Mouse (Mus musculus): ENCODE data around the gene Gm7861.
"Not testable (repeated sequence)": the region's sequence is repeated elsewhere in the genome, so short reads cannot be mapped to it uniquely, and the experiment has no call there.

The Gm7861 gene

GRCm38 (mm10) chr8:21594408-21594807, at the start of gene Gm7861:
TSS of gene Gm7861 (minus strand) at chr8:21594508.
- DNase-seq, result not testable (repeated sequence)

DNA sequence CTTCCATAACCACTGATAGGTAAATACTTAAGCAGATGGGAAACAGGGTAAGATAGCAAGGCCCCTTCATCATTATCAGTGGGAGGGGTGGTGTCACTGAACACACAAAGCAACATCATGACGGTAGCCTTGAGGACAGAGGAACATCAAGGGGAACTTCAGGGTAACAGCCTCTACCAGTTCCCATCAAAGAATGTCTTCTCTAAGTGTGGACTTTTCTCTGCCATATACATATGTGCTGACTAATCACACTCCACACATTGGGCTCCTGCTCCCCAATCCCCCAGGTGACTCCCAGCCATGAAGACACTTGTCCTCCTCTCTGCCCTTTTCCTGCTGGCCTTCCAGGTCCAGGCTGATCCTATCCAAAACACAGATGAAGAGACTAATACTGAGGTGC, 23.6 kb upstream of the Gm7861 start, which contains the start of gene Defa26:
TSS of gene Defa26 (plus strand) at position 301 of the 400 bp plus-strand sequence.
- not testable (repeated sequence) for DNase-seq

GRCm38 (mm10) chr8:21582706-21583105, 11.6 kb downstream of the Gm7861 start, which contains the start of gene Defa28:
TSS of gene Defa28 (plus strand) at chr8:21583006.
- DNase-seq, result not testable (repeated sequence)

DNA sequence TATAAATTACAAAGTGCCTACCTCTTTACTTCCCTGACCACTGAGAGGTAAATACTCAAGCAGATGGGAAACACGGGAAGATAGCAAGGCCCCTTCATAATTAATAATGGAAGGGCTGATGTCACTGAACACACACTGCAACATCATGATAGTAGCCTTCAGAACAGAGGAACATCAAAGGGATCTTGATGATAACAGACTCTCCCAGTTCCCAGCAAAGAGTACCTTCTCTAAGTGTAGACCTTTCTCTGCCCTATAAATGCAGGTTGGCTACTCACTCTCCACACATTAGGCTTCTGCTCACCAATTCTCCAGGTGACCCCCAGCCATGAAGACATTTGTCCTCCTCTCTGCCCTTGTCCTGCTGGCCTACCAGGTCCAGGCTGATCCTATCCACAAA, 29.2 kb downstream of the Gm7861 start, which contains the start of gene Defa37:
TSS of gene Defa37 (plus strand) at position 301 of the 400 bp plus-strand sequence.
- DNase-seq, result not testable (repeated sequence)

All from kidney, adult 8-10 months (tissue).